Mouse (Mus musculus) liver, postnatal 0 days (tissue): Measurements from ENCODE around the gene Zdhhc4.

Experiments
- CTCF ChIP-seq: sonication (generic); IDR thresholded peaks from 2 replicates; pipeline ENCODE4 v1.5.1; 2016; ENCODE audit warnings: antibody characterized with exemption, low read depth
- EP300 ChIP-seq: IDR thresholded peaks from 2 replicates; pipeline ENCODE4 v1.6.1; 2016; ENCODE audit warnings: antibody characterized with exemption, low read depth, mild to moderate bottlenecking

DNA sequence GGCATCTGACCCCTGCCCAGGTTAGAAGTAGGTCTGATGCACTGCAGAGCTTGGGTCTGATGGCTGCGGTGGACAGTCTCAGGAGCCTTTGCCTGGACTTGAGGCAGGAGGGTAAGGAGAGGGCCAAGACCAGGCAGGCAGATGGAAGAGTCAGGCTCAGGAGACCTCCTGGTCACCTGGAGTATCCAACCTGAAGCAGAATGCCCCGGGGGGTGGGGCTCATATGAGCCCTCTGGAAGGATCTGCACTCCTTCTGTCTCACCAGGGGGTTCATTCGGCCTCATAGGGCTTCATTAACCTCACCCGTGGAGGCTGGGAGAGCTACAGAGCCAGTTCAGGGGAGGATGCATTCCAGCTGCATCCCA is 42.1 kb upstream of the Zdhhc4 start:
- TF ChIP-seq CTCF (no peak), EP300 (no peak)
